Comparison of ENCODE assay signal across 8 mouse cellular contexts in genomic region chr10:83649037-83649436, GRCm38 (mm10). TPM values are rescaled to one million over a fixed set of nuclear protein-coding genes. Genes with fewer than 3 reads are reported as not detected.
DNase-seq lines count a peak whose midpoint lies in the region; ATAC-seq and TF ChIP-seq lines count a peak whose summit lies in the region.

No protein-coding gene starts in this region.

- 30% methylated on average over 6 of the region's 6 CpGs for WGBS in heart, embryonic 15.5 days
- 35% methylated on average over 6 of the region's 6 CpGs for WGBS in hindbrain, embryonic 15.5 days
- 32% methylated on average over 6 of the region's 6 CpGs for WGBS in midbrain, embryonic 12.5 days
- 34% methylated on average over 6 of the region's 6 CpGs for WGBS in thymus, adult 2 months

- peaks cover 34% of the 10 kb centered on the region for H3K4me1 ChIP-seq in heart, embryonic 15.5 days (replicated peaks)
- H3K4me1 ChIP-seq in brown adipose tissue, adult 24 weeks (ENCODE audit: control insufficient read depth, insufficient read depth, insufficient read length, low read length) = peaks cover 13% of the 10 kb centered on the region
- H3K4me1 ChIP-seq in hindbrain, embryonic 15.5 days (replicated peaks) = peaks cover 30% of the 10 kb centered on the region
- H3K4me1 ChIP-seq in midbrain, embryonic 12.5 days = peaks cover 32% of the 10 kb centered on the region
- peaks cover 10% of the 10 kb centered on the region for H3K4me1 ChIP-seq in thymus, adult 2 months (replicated peaks; ENCODE audit: control insufficient read depth, insufficient read depth, low read length)

- ATAC-seq in heart, embryonic 15.5 days (replicated peaks; ENCODE audit: insufficient number of reproducible peaks, insufficient read depth, low FRiP score, low read depth) = no peak
- peak; percentile 13; the same call in 1 of the 2 replicates for ATAC-seq in hindbrain, embryonic 15.5 days (ENCODE audit: low FRiP score, low read depth)
- no peak; the same call in 1 of the 2 replicates for ATAC-seq in midbrain, embryonic 12.5 days (ENCODE audit: low FRiP score, low read depth)

- no peaks in the 10 kb centered on the region for H3K9me3 ChIP-seq in heart, embryonic 15.5 days (replicated peaks)
- H3K9me3 ChIP-seq in hindbrain, embryonic 15.5 days = no peaks in the 10 kb centered on the region
- no peaks in the 10 kb centered on the region for H3K9me3 ChIP-seq in midbrain, embryonic 12.5 days

- no peaks in the 10 kb centered on the region for H3K36me3 ChIP-seq in heart, embryonic 15.5 days
- H3K36me3 ChIP-seq in hindbrain, embryonic 15.5 days = no peaks in the 10 kb centered on the region
- H3K36me3 ChIP-seq in midbrain, embryonic 12.5 days = no peaks in the 10 kb centered on the region
- no peaks in the 10 kb centered on the region for H3K36me3 ChIP-seq in thymus, adult 2 months (ENCODE audit: control insufficient read depth, insufficient read depth, low read length)

- peak overlapping the region; percentile 73 for H3K4me3 ChIP-seq in heart, embryonic 15.5 days
- H3K4me3 ChIP-seq in brown adipose tissue, adult 24 weeks (ENCODE audit: insufficient read depth, low read depth, low read length) = peak overlapping the region; percentile 100
- peak overlapping the region; percentile 91 for H3K4me3 ChIP-seq in hindbrain, embryonic 15.5 days
- H3K4me3 ChIP-seq in midbrain, embryonic 12.5 days = peak overlapping the region; percentile 88
- H3K4me3 ChIP-seq in thymus, adult 2 months (ENCODE audit: control insufficient read depth, insufficient read depth, low read length) = no peak overlapping the region

- TF ChIP-seq CTCF in thymus, adult 2 months (IDR thresholded peaks at IDR 0.05; ENCODE audit: borderline replicate concordance, control insufficient read depth, extremely low read depth, insufficient read depth, low read length, poor library complexity) = no peak

- peak overlapping the region; percentile 86 for H3K27ac ChIP-seq in heart, embryonic 15.5 days
- peak overlapping the region; percentile 77; the same call in 1 of the 2 replicates for H3K27ac ChIP-seq in brown adipose tissue, adult 24 weeks (replicated peaks; ENCODE audit: low read depth, low read length)
- peak overlapping the region; percentile 87 for H3K27ac ChIP-seq in hindbrain, embryonic 15.5 days (replicated peaks)
- peak overlapping the region; percentile 83; the same call in 1 of the 2 replicates for H3K27ac ChIP-seq in midbrain, embryonic 12.5 days (replicated peaks)
- H3K27ac ChIP-seq in thymus, adult 2 months (ENCODE audit: control insufficient read depth, insufficient read depth, low read length) = no peak overlapping the region

- DNase-seq in heart, adult 11 months = no peak
- no peak for DNase-seq in thymus, adult 2 months
- no peak for DNase-seq in left cerebral cortex, adult 18-20 months (ENCODE audit: low spot score in 2 of 2)
- DNase-seq in Muller cell, postnatal 12 days (ENCODE audit: inconsistent ontology term) = no peak

- H3K4me2 ChIP-seq in heart, embryonic 15.5 days = peak overlapping the region; percentile 70
- H3K4me2 ChIP-seq in hindbrain, embryonic 15.5 days = peak overlapping the region; percentile 83
- peak overlapping the region; percentile 70 for H3K4me2 ChIP-seq in midbrain, embryonic 12.5 days (replicated peaks)

- no peak for TF ChIP-seq POLR2A in thymus, adult 2 months (IDR thresholded peaks at IDR 0.05; ENCODE audit: control insufficient read depth, extremely low read depth, insufficient read depth, low read length, poor library complexity)

- no peaks in the 10 kb centered on the region for H3K27me3 ChIP-seq in heart, embryonic 15.5 days
- H3K27me3 ChIP-seq in hindbrain, embryonic 15.5 days = no peaks in the 10 kb centered on the region
- H3K27me3 ChIP-seq in midbrain, embryonic 12.5 days = no peaks in the 10 kb centered on the region
- no peaks in the 10 kb centered on the region for H3K27me3 ChIP-seq in thymus, adult 2 months (ENCODE audit: control insufficient read depth, insufficient read depth, low read length)

- H3K9ac ChIP-seq in heart, embryonic 15.5 days = peak overlapping the region; percentile 69
- peak overlapping the region; percentile 88 for H3K9ac ChIP-seq in hindbrain, embryonic 15.5 days
- H3K9ac ChIP-seq in midbrain, embryonic 12.5 days (replicated peaks) = peak overlapping the region; percentile 77

RNA-seq across cellular contexts. Expression of gene Appl2, which starts 0.5 kb away (rescaled TPM):
- 34.0 and 36.5 TPM in 2 replicates for polyA plus RNA-seq in heart, embryonic 15.5 days (2015; fragmentation: Nextera tagmentation; extraction: Ambion mirVana)
- polyA plus RNA-seq in brown adipose tissue, adult 24 weeks (2012; ENCODE audit: insufficient read depth, insufficient read length, missing spikeins) = 15.2 and 19.1 TPM in 2 replicates
- polyA plus RNA-seq in hindbrain, embryonic 15.5 days (2015; fragmentation: Nextera tagmentation; extraction: Ambion mirVana) = 46.0 and 48.9 TPM in 2 replicates
- polyA plus RNA-seq in midbrain, embryonic 12.5 days (2016; fragmentation: Nextera tagmentation; extraction: Ambion mirVana) = 48.6 and 52.0 TPM in 2 replicates
- 6.0 and 7.0 TPM in 2 replicates for polyA plus RNA-seq in thymus, adult 2 months (2012; rRNA removed)
- 10 to 100 TPM; 63.4 to 65.3 TPM for total RNA-seq in left cerebral cortex, adult 18-20 months (2021)
